Mouse (Mus musculus): ENCODE data around the gene Pqlc3. TPM values are rescaled to one million over a fixed set of nuclear protein-coding genes. Genes with fewer than 3 reads are reported as not detected.

Gene Pqlc3
- total RNA-seq, 2 experiments from 2014 or later: 1.8 to 2.0 TPM

GRCm38 (mm10) chr12:17001211-17001610, 1.0 kb upstream of the Pqlc3 start:
- no peak for DNase-seq

- DNase-seq: no peak
Observed at GRCm38 (mm10) chr12:17000628-17001027, 420 bp upstream of the Pqlc3 start.

GRCm38 (mm10) chr12:16999146-16999545, 1.1 kb downstream of the Pqlc3 start:
- DNase-seq: no peak

- no peak for DNase-seq
Observed at GRCm38 (mm10) chr12:16996886-16997462, 3.2 kb downstream of the Pqlc3 start.

GRCm38 (mm10) chr12:16996281-16996680, 3.9 kb downstream of the Pqlc3 start:
- no peak for DNase-seq

GRCm38 (mm10) chr12:16994291-16994690, 5.9 kb downstream of the Pqlc3 start:
- DNase-seq: no peak

GRCm38 (mm10) chr12:16992355-16992754, 7.9 kb downstream of the Pqlc3 start:
- no peak for DNase-seq

GRCm38 (mm10) chr12:16991376-16991775, 8.8 kb downstream of the Pqlc3 start:
- DNase-seq: no peak

- no peak for DNase-seq
Observed at GRCm38 (mm10) chr12:16985778-16986177, 14.4 kb downstream of the Pqlc3 start.

GRCm38 (mm10) chr12:16977120-16977519, 23.1 kb downstream of the Pqlc3 start:
- DNase-seq: no peak

GRCm38 (mm10) chr12:16966811-16967210, 33.4 kb downstream of the Pqlc3 start:
- DNase-seq: no peak

- no peak for DNase-seq
Observed at GRCm38 (mm10) chr12:16963354-16963753, 36.9 kb downstream of the Pqlc3 start.

- DNase-seq: peak; percentile 20
Observed at GRCm38 (mm10) chr12:16958851-16959250, 41.4 kb downstream of the Pqlc3 start.

GRCm38 (mm10) chr12:16948239-16948638, 52.0 kb downstream of the Pqlc3 start:
- no peak for DNase-seq

- DNase-seq: no peak
Observed at GRCm38 (mm10) chr12:16941976-16942375, 58.2 kb downstream of the Pqlc3 start.

Other genes starting within 250 kb of the Pqlc3 start
- gene Greb1, start 199.5 kb downstream of the Pqlc3 start, total RNA-seq (2021): under 1 TPM; 0.10 to 0.54 TPM
- gene E2f6, start 189.4 kb downstream of the Pqlc3 start, total RNA-seq (2021): 10 to 100 TPM; 51.1 to 53.6 TPM
- 10 to 100 TPM; 93.4 to 98.4 TPM for gene Rock2, start 105.5 kb downstream of the Pqlc3 start, total RNA-seq (2021)
- gene 2410004P03Rik, start 11.3 kb upstream of the Pqlc3 start, total RNA-seq (2021): under 1 TPM; 0.09 to 0.26 TPM
- under 1 TPM; 0.33 to 0.47 TPM for gene Kcnf1, start 176.5 kb upstream of the Pqlc3 start, total RNA-seq (2021)